Mouse (Mus musculus): ENCODE measurements around the gene Lgals3bp.

GRCm38 (mm10) chr11:118375006-118375405, 26.9 kb downstream of the Lgals3bp start:
- TF ChIP-seq POLR2A (IDR thresholded peaks at IDR 0.05; ENCODE audit: low read depth, low read length) (no peak), CTCF (IDR thresholded peaks at IDR 0.05; ENCODE audit: extremely low read depth, insufficient read depth, insufficient read length, insufficient replicate concordance) (no peak)
